Mouse (Mus musculus): ENCODE measurements around the gene Tgfb1. TPM values are rescaled to one million over a fixed set of nuclear protein-coding genes. Genes with fewer than 3 reads are reported as not detected.

The Tgfb1 gene
- polyA plus RNA-seq, 1 experiment: 75.5 TPM

- no peak for TF ChIP-seq CTCF (IDR thresholded peaks at IDR 0.05; ENCODE audit: control insufficient read depth, insufficient read depth, low read length)
- TF ChIP-seq POLR2A (IDR thresholded peaks at IDR 0.05; ENCODE audit: borderline replicate concordance, control insufficient read depth, low read depth, low read length): no peak
- peak overlapping the region; percentile 83 for H3K4me3 ChIP-seq (replicated peaks; ENCODE audit: control insufficient read depth, low read depth, low read length)
- peaks cover 2% of the 10 kb centered on the region; the same call in 1 of the 2 replicates for H3K4me1 ChIP-seq (ENCODE audit: control insufficient read depth, insufficient read depth, low read length)
- H3K27ac ChIP-seq (ENCODE audit: control insufficient read depth, insufficient read depth, low read depth, low read length, poor library complexity): no peak overlapping the region
Measured at GRCm38 (mm10) chr7:25753076-25753475, 66.3 kb downstream of the Tgfb1 start.

- TF ChIP-seq POLR2A (IDR thresholded peaks at IDR 0.05; ENCODE audit: borderline replicate concordance, control insufficient read depth, low read depth, low read length) (no peak), CTCF (IDR thresholded peaks at IDR 0.05; ENCODE audit: control insufficient read depth, insufficient read depth, low read length) (no peak)
- Histone ChIP-seq H3K27ac (ENCODE audit: control insufficient read depth, insufficient read depth, low read depth, low read length, poor library complexity) (peak overlapping the region; percentile 95), H3K4me1 (ENCODE audit: control insufficient read depth, insufficient read depth, low read length) (peaks cover 2% of the 10 kb centered on the region; the same call in 1 of the 2 replicates), H3K4me3 (replicated peaks; ENCODE audit: control insufficient read depth, low read depth, low read length) (peak overlapping the region; percentile 83)
- under 1% methylated on average over 46 of the region's 46 CpGs for WGBS
Measured at GRCm38 (mm10) chr7:25753643-25754438, 67.0 kb downstream of the Tgfb1 start.

- TF ChIP-seq CTCF (IDR thresholded peaks at IDR 0.05; ENCODE audit: control insufficient read depth, insufficient read depth, low read length) (no peak), POLR2A (IDR thresholded peaks at IDR 0.05; ENCODE audit: borderline replicate concordance, control insufficient read depth, low read depth, low read length) (no peak)
- Histone ChIP-seq H3K4me3 (replicated peaks; ENCODE audit: control insufficient read depth, low read depth, low read length) (peak overlapping the region; percentile 83), H3K4me1 (ENCODE audit: control insufficient read depth, insufficient read depth, low read length) (peaks cover 2% of the 10 kb centered on the region; the same call in 1 of the 2 replicates), H3K27ac (ENCODE audit: control insufficient read depth, insufficient read depth, low read depth, low read length, poor library complexity) (peak overlapping the region; percentile 95)
- under 1% methylated on average over 30 of the region's 30 CpGs for WGBS
Measured at GRCm38 (mm10) chr7:25754439-25754737, 67.6 kb downstream of the Tgfb1 start.

Other genes with a start within 250 kb of the Tgfb1 start
- gene Ceacam1, start 209.4 kb upstream of the Tgfb1 start, polyA plus RNA-seq (2011; ENCODE audit: insufficient read depth, insufficient read length, low replicate concordance, missing spikeins): 11.7 and 31.5 TPM in 2 replicates
- gene Ceacam2, start 147.1 kb upstream of the Tgfb1 start, polyA plus RNA-seq (2011; ENCODE audit: insufficient read depth, insufficient read length, low replicate concordance, missing spikeins): not detected in 2 replicates
- gene Erich4, start 71.1 kb upstream of the Tgfb1 start, polyA plus RNA-seq (2011; ENCODE audit: insufficient read depth, insufficient read length, low replicate concordance, missing spikeins): not detected in 2 replicates
- gene Dmac2, start 67.6 kb upstream of the Tgfb1 start, polyA plus RNA-seq (2011; ENCODE audit: insufficient read depth, insufficient read length, low replicate concordance, missing spikeins): 11.5 and 23.1 TPM in 2 replicates
- 15.2 and 26.9 TPM in 2 replicates for gene B3gnt8, start 60.3 kb upstream of the Tgfb1 start, polyA plus RNA-seq (2011; ENCODE audit: insufficient read depth, insufficient read length, low replicate concordance, missing spikeins)
- gene Bckdha, start 28.0 kb upstream of the Tgfb1 start, polyA plus RNA-seq (2011; ENCODE audit: insufficient read depth, insufficient read length, low replicate concordance, missing spikeins): 26.3 and 36.1 TPM in 2 replicates
- 21.7 and 39.8 TPM in 2 replicates for gene Exosc5, start 27.8 kb upstream of the Tgfb1 start, polyA plus RNA-seq (2011; ENCODE audit: insufficient read depth, insufficient read length, low replicate concordance, missing spikeins)
- 2.9 TPM in 1 of 2 replicates, not detected in the other for gene Tmem91, start 11.8 kb upstream of the Tgfb1 start, polyA plus RNA-seq (2011; ENCODE audit: insufficient read depth, insufficient read length, low replicate concordance, missing spikeins)
- 19.1 and 40.8 TPM in 2 replicates for gene B9d2, start 6.2 kb upstream of the Tgfb1 start, polyA plus RNA-seq (2011; ENCODE audit: insufficient read depth, insufficient read length, low replicate concordance, missing spikeins)
- gene Ccdc97, start 32.1 kb downstream of the Tgfb1 start, polyA plus RNA-seq (2011; ENCODE audit: insufficient read depth, insufficient read length, low replicate concordance, missing spikeins): 33.4 and 65.4 TPM in 2 replicates
- 74.6 and 75.3 TPM in 2 replicates for gene Hnrnpul1, start 67.8 kb downstream of the Tgfb1 start, polyA plus RNA-seq (2011; ENCODE audit: insufficient read depth, insufficient read length, low replicate concordance, missing spikeins)
- 20.4 and 37.6 TPM in 2 replicates for gene Axl, start 101.7 kb downstream of the Tgfb1 start, polyA plus RNA-seq (2011; ENCODE audit: insufficient read depth, insufficient read length, low replicate concordance, missing spikeins)
- gene Cyp2s1, start 129.9 kb downstream of the Tgfb1 start, polyA plus RNA-seq (2011; ENCODE audit: insufficient read depth, insufficient read length, low replicate concordance, missing spikeins): not detected in 2 replicates
- gene Cyp2b10, start 210.6 kb downstream of the Tgfb1 start, polyA plus RNA-seq (2011; ENCODE audit: insufficient read depth, insufficient read length, low replicate concordance, missing spikeins): 1.4 TPM in 2 replicates